Mouse (Mus musculus) testis, adult 2 months (tissue): ENCODE measurements around the gene Tmem243.

Experiments used
- CTCF ChIP-seq: fragments of 200-500 bp; IDR thresholded peaks from 2 replicates; pipeline ENCODE4 v1.5.1; 2012; ENCODE audit warnings: low read depth, mild to moderate bottlenecking, inconsistent platforms, low read length, moderate library complexity; ENCODE audit not compliant: control insufficient read depth, insufficient read depth, insufficient replicate concordance
- POLR2A ChIP-seq: fragments of 200-500 bp; IDR thresholded peaks from 2 replicates; pipeline ENCODE4 v1.6.1; 2012; ENCODE audit warnings: low read depth, mild to moderate bottlenecking, inconsistent platforms, low read length, moderate library complexity; ENCODE audit not compliant: control insufficient read depth

- TF ChIP-seq CTCF (no peak), POLR2A (no peak)
Measured at GRCm38 (mm10) chr5:9124134-9124533, 23.7 kb downstream of the Tmem243 start.
